Mouse (Mus musculus) ES-Bruce4 (cell line): Measurements from ENCODE around the gene Mrnip.

ENCODE experiments used
- CTCF ChIP-seq: IDR thresholded peaks from one replicate; pipeline ENCODE4 v1.8.1; 2011; ENCODE audit warnings: low read depth, low read length
- EP300 ChIP-seq: IDR thresholded peaks from 2 replicates; pipeline ENCODE4 v1.6.1; 2011; ENCODE audit warnings: low read depth, low read length; ENCODE audit not compliant: insufficient read depth
- POLR2A ChIP-seq: IDR thresholded peaks from one replicate; pipeline ENCODE4 v1.8.1; 2011; ENCODE audit warnings: low read length; ENCODE audit not compliant: insufficient read depth

DNA sequence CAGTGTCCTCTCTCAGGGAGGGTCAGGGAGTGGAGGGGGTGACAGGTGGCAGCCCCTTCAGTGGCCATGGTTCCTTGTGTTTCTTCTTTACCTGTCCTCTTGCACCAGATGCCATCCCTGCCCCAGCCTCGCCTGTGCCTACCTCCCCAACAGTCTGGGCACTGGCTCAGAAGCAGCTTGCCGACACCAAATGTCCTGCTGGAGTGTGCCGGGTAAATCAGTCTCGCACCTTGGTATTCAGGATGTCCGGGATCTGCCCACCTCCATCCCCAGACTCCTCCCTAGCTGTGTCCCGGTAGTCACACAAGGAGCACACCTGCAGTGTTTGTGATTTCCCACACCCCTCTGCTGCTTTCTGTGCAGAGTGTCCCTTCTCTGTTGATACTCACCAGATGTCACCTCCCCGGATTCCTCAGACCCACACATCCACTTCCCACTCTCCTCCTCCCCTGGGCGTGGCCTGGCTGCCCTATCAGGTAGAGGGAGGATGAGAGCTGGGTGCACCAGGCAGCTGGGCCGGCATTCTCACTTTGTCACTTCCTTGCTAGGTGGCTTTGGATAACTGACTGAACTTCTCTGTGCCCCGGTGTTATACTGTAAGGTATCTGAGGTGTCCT, 35.9 kb upstream of the Mrnip start:
- TF ChIP-seq CTCF (no peak), POLR2A (no peak), EP300 (no peak)
